Mouse (Mus musculus) heart, embryonic 10.5 days (tissue): ENCODE results near the gene Il4i1. TPM values are rescaled to one million over a fixed set of nuclear protein-coding genes. Genes with fewer than 3 reads are reported as not detected.

Experiments used
- DNase-seq: peaks from one replicate; pipeline ENCODE4 v3.0.0-alpha.2; 2017; ENCODE audit warnings: low spot score
- H3K27ac ChIP-seq: fragments of 300-500 bp; sonication (generic); 2 replicates; pipeline ENCODE4 v1.5.1; 2016; ENCODE audit warnings: mild to moderate bottlenecking
- H3K27me3 ChIP-seq: fragments of 300-500 bp; sonication (generic); 2 replicates; pipeline ENCODE4 v1.6.1; 2016; ENCODE audit warnings: mild to moderate bottlenecking; ENCODE audit not compliant: poor library complexity, insufficient read depth, severe bottlenecking
- H3K36me3 ChIP-seq: fragments of 300-500 bp; sonication (generic); 2 replicates; pipeline ENCODE4 v1.6.1; 2016; ENCODE audit warnings: mild to moderate bottlenecking, moderate library complexity
- H3K4me1 ChIP-seq: fragments of 300-500 bp; sonication (generic); 2 replicates; pipeline ENCODE4 v1.6.1; 2016; ENCODE audit warnings: mild to moderate bottlenecking
- H3K4me3 ChIP-seq: fragments of 300-500 bp; sonication (generic); 2 replicates; pipeline ENCODE4 v1.5.1; 2016; ENCODE audit warnings: mild to moderate bottlenecking, moderate library complexity
- H3K9me3 ChIP-seq: fragments of 300-500 bp; sonication (generic); 2 replicates; pipeline ENCODE4 v1.6.1; 2016; ENCODE audit warnings: mild to moderate bottlenecking, moderate library complexity
- WGBS: fragments of 180-500 bp; shearing (Covaris S2); methylation state at CpG from one replicate; pipeline ENCODE4 v1.1.7; 2016; 5-methylcytosine and 5-hydroxymethylcytosine counted together
- polyA plus RNA-seq: library from polyadenylated mRNA; unstranded; fragments of >200 nt; fragmentation: Nextera tagmentation; extraction: Ambion mirVana; gene quantifications from 2 replicates; pipeline ENCODE4 v1.2.1, GENCODE M21; 2016

The Il4i1 gene
- polyA plus RNA-seq, 1 experiment from 2014 or later = 0.41 TPM

DNA sequence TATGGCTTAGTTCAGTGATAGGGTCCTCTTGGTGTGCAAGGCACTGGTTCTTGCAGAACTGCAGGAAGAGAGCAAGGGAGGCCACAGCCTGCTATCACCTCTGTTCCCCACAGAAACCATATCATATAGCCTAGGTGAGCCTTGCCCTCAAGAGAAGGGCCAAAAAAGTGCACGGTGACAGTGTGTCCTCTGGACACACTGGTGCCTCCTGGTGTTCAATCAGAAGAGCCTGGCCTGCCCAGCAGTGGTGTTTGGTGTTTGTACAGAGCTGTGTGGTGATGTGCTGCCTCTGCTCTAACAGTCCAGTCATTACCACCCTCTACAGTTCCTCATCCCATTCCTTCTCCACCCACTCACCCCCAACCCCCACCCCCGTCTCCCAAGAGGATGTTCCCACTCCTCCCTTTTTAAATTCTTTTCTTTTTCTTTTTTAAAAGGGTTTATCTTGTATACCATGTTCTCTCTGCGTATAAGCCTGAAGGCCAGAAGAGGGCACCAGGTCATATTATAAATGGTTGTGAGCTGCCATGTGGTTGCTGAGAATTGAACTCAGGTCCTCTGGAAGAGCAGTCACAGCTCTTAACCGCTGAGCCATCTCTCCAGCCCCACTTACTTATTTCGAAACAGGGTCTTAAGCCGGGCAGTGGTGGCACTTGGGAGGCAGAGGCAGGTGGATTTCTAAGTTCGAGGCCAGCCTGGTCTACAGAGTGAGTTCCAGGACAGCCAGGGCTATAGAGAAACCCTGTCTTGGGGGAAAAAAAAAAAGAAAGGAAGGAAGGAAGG is 5.7 kb downstream of the Il4i1 start:
- no peak overlapping the region for H3K27ac ChIP-seq

DNA sequence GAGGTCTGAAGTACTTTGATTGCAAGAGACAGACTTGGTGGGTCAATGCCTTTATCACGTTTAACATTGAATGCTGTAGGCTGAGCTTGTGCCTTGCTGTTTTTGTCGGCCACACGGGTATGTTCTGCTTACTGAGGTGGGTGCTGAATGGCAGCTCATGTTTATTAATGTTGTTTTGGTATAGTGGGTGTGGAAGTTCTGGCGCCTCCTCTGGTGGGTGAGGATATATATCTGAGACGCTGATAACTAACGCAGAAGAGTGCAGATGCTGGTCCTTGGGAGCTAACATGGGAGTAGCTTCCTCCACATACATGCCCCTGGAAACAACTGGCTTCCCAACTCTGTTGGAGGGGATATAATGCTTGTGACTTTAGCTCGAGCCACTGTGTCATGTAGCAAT is 7.2 kb downstream of the Il4i1 start:
- H3K9me3 ChIP-seq = no peaks in the 10 kb centered on the region
- WGBS = 46% methylated on average over 7 of the region's 7 CpGs
- H3K27ac ChIP-seq = no peak overlapping the region
- H3K4me3 ChIP-seq = no peak overlapping the region
- H3K27me3 ChIP-seq = no peaks in the 10 kb centered on the region
- peaks cover 62% of the 10 kb centered on the region for H3K4me1 ChIP-seq
- DNase-seq = no peak
- H3K36me3 ChIP-seq = peaks cover 25% of the 10 kb centered on the region

More for the DNA sequence above, 5.7 kb downstream of the Il4i1 start:
- WGBS = 83% methylated on average over 7 of the region's 7 CpGs
- Histone ChIP-seq H3K36me3 (peaks cover 21% of the 10 kb centered on the region), H3K4me1 (peaks cover 75% of the 10 kb centered on the region), H3K27me3 (no peaks in the 10 kb centered on the region), H3K4me3 (no peak overlapping the region), H3K9me3 (no peaks in the 10 kb centered on the region)
- DNase-seq = peak; percentile 56

DNA sequence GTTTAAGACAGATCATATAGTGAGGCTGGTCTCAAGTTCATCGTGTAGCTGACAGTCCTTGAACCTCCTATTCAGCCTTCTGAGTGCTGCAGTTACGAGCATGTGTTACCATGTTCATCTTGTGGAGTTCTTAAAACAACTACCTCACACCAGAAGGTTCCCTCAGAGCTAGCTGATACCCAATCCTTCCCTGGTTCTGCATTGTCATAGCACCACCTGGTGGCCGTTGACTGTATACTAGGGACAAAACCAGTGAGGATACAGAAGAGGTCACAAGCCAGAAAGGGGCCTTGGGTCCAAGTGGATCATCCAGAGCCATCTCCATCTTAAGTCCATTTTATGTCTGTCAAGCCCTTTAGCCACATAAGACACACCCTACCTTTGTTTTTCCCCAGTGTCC is 8.7 kb downstream of the Il4i1 start:
- DNase-seq = no peak
- H3K4me1 ChIP-seq = peaks cover 49% of the 10 kb centered on the region
- no peaks in the 10 kb centered on the region for H3K27me3 ChIP-seq
- no peaks in the 10 kb centered on the region for H3K9me3 ChIP-seq
- 33% methylated on average over 3 of the region's 3 CpGs for WGBS
- no peak overlapping the region for H3K4me3 ChIP-seq
- peaks cover 35% of the 10 kb centered on the region for H3K36me3 ChIP-seq
- no peak overlapping the region for H3K27ac ChIP-seq

DNA sequence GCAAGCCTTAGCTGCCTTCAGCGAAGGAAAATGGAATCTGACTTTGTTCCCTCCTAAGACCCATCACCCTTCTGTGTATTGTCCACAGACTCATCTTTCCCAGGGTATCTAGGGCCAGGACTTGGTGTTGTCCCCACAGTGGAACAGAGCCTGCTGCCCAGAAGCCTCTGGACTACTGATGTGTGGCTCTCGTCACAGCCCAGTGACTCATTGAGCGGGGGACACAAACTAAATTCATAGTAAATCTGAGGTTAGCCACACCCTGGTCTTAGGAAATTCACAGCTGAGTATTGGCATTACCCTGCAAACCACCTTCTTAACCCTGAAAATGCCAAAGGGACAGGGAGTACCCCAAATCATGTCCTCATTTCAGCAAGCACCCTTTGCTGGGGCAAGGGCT is 10.6 kb downstream of the Il4i1 start:
- no peak for DNase-seq
- Histone ChIP-seq H3K4me1 (peaks cover 34% of the 10 kb centered on the region), H3K27me3 (no peaks in the 10 kb centered on the region), H3K27ac (no peak overlapping the region), H3K4me3 (no peak overlapping the region), H3K9me3 (no peaks in the 10 kb centered on the region), H3K36me3 (peaks cover 54% of the 10 kb centered on the region)
- 91% methylated on average over 3 of the region's 3 CpGs for WGBS

DNA sequence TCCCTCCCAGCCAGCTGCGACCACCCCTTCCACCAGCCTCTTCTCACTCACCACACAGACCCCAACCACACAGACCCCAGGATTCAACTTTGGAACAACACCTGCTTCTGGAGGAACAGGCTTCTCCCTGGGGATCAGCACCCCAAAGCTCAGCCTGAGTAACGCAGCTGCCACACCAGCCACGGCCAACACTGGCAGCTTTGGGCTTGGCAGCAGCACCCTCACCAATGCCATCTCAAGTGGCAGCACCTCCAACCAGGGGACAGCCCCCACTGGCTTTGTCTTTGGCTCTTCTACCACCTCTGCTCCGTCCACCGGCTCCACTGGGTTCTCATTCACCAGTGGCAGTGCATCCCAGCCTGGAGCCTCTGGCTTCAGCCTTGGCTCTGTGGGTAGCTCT is 12.5 kb downstream of the Il4i1 start:
- Histone ChIP-seq H3K27ac (no peak overlapping the region), H3K9me3 (no peaks in the 10 kb centered on the region), H3K27me3 (no peaks in the 10 kb centered on the region), H3K4me3 (no peak overlapping the region; the same call in 1 of the 2 replicates), H3K4me1 (peaks cover 22% of the 10 kb centered on the region), H3K36me3 (peaks cover 52% of the 10 kb centered on the region)
- DNase-seq = no peak
- 98% methylated on average over 5 of the region's 5 CpGs for WGBS

DNA sequence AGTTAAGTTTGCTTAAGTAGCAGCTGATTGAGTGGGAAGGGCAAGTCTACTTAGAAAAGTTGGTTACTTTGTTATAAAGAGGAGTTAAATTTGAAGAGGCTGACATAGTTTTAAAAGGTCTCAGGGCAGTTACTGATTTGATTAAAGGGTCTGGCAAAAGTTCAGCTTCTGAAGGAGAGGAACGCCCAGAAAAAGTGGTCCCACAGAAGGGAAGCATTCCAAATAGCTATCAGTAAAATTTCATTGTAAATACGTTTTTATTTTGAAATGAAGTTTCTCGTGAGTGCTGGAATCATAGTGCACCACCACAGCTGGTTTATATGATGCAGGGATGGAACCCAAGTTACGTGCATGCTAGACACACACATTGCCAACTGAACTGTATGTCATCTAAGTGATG is 16.6 kb downstream of the Il4i1 start:
- H3K4me3 ChIP-seq = no peak overlapping the region
- peaks cover 45% of the 10 kb centered on the region for H3K36me3 ChIP-seq
- H3K9me3 ChIP-seq = no peaks in the 10 kb centered on the region
- no peak for DNase-seq
- WGBS = 80% methylated on average over 4 of the region's 4 CpGs
- H3K4me1 ChIP-seq = peaks cover 13% of the 10 kb centered on the region; the same call in 1 of the 2 replicates
- H3K27me3 ChIP-seq = peaks cover 5% of the 10 kb centered on the region; the same call in 1 of the 2 replicates
- no peak overlapping the region for H3K27ac ChIP-seq

DNA sequence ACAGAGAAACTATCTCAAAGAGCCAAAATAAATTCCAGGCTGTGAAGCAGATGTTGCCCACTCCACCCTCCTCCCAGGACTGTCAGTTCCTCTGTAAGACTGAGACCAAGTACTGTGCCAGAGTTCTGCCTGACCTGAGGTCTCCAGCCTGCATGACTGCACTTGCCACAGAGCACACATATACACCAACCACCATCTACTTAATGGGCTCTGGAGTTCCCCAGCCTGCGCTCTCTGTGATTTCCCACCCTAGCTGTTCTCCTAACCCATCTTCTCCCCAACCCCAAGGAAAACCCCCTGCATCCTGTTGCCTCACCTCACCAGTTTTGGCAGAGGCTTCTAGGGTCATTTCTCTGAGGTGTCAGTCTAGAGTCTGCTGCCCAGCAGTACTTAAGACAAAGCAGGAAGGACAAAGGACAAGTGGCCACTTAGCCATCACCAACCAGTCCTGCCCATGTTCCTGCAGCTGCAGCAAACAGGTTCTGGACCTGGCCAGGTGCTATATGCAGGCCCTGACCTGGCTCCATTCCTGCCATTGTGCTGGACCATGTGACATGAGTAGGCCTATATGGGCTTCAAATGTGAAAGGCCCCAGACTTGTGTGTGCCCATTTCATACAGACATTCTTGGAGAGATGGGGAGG is 19.3 kb downstream of the Il4i1 start:
- no peak overlapping the region for H3K4me3 ChIP-seq
- no peak overlapping the region for H3K27ac ChIP-seq
- 95% methylated on average over 1 of the region's 1 CpGs for WGBS
- no peak for DNase-seq
- peaks cover 32% of the 10 kb centered on the region for H3K27me3 ChIP-seq
- no peaks in the 10 kb centered on the region for H3K9me3 ChIP-seq
- peaks cover 27% of the 10 kb centered on the region for H3K4me1 ChIP-seq
- peaks cover 27% of the 10 kb centered on the region for H3K36me3 ChIP-seq

DNA sequence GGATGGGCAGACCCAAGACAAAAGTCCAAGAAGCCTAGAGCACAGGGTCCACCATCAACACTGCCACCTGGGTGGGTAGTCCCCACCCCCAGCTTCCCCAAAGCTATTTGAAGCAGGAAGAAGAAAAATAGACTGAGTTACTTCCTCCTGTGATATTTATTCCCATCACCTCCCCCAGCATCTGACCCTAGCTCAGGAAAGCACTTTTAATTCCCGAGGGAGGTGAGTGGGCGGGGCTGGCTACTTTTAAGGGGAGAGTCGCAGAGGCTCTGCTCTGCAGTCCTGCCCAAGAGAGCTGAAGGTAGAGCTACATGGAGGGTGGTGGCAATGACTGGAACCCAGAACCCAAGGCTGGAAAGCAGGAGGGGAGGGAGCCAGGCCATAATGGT is 19.8 kb downstream of the Il4i1 start:
- peaks cover 37% of the 10 kb centered on the region for H3K27me3 ChIP-seq
- no peaks in the 10 kb centered on the region for H3K9me3 ChIP-seq
- H3K36me3 ChIP-seq = peaks cover 27% of the 10 kb centered on the region
- H3K4me1 ChIP-seq = peaks cover 27% of the 10 kb centered on the region
- 52% methylated on average over 3 of the region's 3 CpGs for WGBS
- H3K4me3 ChIP-seq = no peak overlapping the region
- no peak overlapping the region for H3K27ac ChIP-seq
- DNase-seq = no peak

DNA sequence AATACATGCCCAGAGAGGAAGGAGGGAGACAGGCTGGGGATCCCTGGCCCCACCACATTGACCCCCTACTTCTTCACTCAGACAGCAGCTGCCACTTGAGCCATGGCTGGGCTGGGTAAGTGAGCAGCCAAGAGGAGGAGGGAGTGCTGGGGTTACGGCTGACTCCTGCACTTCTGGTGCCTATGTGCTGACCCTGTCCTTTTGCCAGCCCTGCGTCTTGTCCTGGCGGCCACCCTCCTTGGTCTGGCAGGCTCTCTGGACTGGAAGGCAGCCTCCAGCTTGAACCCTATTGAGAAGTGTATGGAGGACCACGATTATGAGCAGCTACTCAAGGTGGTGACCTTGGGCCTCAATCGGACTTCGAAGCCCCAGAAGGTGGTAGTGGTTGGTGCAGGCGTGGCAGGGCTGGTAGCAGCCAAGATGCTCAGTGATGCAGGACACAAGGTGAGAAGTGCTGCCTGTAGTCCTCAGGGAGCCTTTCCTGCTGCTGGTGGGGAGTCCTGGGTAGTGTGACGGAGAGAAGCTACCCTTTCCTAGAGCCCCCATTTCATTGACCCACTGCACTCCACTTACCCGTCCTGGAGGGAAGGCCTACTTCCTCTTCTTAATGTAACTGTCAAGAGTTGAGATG is 20.4 kb downstream of the Il4i1 start:
- WGBS = 78% methylated on average over 9 of the region's 9 CpGs
- Histone ChIP-seq H3K4me3 (no peak overlapping the region), H3K27me3 (peaks cover 41% of the 10 kb centered on the region), H3K36me3 (peaks cover 26% of the 10 kb centered on the region), H3K4me1 (peaks cover 27% of the 10 kb centered on the region), H3K27ac (no peak overlapping the region), H3K9me3 (no peaks in the 10 kb centered on the region)
- peak; percentile 72 for DNase-seq

DNA sequence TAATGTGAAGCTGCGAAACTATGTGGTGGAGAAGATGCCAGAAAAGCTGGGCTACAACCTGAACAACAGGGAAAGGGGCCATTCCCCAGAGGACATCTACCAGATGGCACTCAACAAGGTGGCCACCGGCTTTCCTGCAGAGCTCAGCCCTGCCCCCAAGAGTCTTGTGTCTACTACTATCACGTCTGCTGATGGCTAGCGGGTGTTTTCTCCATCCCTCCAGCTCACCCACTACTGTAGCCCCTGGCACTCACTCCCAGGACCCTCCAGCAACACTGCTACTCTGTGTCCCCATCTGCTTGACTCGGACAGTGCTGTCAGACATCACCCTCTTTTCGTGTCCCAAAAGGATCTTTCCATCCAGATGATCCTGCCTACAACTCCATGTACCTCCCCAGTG is 21.9 kb downstream of the Il4i1 start:
- Histone ChIP-seq H3K4me1 (peaks cover 27% of the 10 kb centered on the region), H3K27ac (no peak overlapping the region), H3K9me3 (no peaks in the 10 kb centered on the region), H3K36me3 (peaks cover 34% of the 10 kb centered on the region), H3K27me3 (peaks cover 53% of the 10 kb centered on the region), H3K4me3 (no peak overlapping the region)
- DNase-seq = peak; percentile 71
- 82% methylated on average over 6 of the region's 6 CpGs for WGBS

DNA sequence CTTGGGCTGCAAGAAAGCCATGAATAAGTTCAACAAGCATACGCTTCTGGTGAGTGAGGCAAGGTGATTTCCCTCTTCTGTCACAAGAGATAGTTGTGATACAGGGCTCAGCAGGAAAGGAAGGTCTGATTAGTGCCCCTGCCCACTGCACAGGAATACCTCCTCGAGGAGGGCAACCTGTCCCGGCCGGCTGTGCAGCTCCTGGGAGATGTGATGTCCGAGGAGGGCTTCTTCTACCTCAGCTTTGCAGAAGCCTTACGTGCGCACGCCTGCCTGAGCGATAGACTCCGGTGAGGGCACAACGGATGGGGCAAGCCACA is 22.9 kb downstream of the Il4i1 start:
- 26% methylated on average over 11 of the region's 11 CpGs for WGBS

DNA sequence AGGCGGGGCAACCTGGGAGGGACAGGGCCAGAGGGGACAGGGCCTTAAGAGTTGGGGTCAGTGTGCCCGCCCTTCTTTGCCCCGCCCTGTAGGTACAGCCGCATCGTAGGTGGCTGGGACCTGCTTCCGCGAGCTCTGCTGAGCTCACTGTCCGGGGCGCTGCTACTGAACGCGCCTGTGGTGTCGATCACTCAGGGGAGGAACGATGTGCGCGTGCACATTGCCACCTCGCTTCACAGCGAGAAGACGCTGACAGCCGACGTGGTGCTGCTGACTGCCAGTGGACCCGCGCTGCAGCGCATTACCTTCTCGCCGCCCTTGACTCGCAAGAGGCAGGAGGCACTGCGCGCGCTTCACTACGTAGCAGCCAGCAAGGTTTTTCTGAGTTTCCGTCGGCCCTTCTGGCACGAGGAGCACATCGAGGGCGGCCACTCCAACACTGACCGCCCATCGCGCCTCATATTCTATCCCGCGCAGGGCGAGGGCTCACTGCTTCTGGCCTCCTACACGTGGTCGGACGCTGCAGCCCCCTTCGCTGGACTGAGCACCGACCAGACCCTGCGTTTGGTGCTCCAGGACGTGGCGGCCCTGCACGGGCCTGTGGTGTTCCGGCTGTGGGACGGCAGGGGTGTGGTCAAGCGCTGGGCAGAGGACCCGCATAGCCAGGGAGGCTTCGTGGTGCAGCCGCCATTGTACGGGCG is 23.5 kb downstream of the Il4i1 start:
- peaks cover 53% of the 10 kb centered on the region for H3K27me3 ChIP-seq
- H3K27ac ChIP-seq = peak overlapping the region; percentile 62
- H3K4me3 ChIP-seq = peak overlapping the region; percentile 53
- WGBS = 1% methylated on average over 58 of the region's 58 CpGs
- H3K36me3 ChIP-seq = peaks cover 50% of the 10 kb centered on the region
- no peaks in the 10 kb centered on the region for H3K9me3 ChIP-seq
- H3K4me1 ChIP-seq = peaks cover 27% of the 10 kb centered on the region
- no peak for DNase-seq

More for the DNA sequence above, 22.9 kb downstream of the Il4i1 start:
- no peaks in the 10 kb centered on the region for H3K9me3 ChIP-seq
- H3K27me3 ChIP-seq = peaks cover 53% of the 10 kb centered on the region
- peaks cover 45% of the 10 kb centered on the region for H3K36me3 ChIP-seq
- H3K4me3 ChIP-seq = peak overlapping the region; percentile 53
- DNase-seq = no peak
- H3K27ac ChIP-seq = peak overlapping the region; percentile 62
- peaks cover 27% of the 10 kb centered on the region for H3K4me1 ChIP-seq

DNA sequence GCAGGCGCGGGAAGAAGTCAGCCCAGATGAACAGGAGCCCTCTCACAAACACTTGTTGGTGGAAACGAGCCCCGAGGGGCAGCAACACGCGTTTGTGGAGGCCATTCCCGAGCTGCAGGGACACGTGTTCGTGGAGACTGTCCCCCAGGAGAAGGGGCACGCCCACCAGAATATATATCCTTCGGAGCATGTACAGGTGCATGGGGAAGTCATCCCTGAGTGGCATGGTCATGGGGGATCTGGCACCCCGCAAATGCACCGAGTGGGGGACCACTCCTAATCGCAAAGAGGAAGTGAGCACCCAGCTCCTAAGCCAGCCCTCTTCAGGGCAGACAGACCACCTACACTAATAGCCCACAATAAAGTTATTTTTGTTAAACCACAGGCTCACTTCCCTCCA is 24.2 kb downstream of the Il4i1 start:
- no peak overlapping the region for H3K27ac ChIP-seq
- WGBS = 61% methylated on average over 14 of the region's 14 CpGs
- H3K27me3 ChIP-seq = peaks cover 53% of the 10 kb centered on the region
- no peaks in the 10 kb centered on the region for H3K9me3 ChIP-seq
- H3K4me1 ChIP-seq = peaks cover 26% of the 10 kb centered on the region
- peak overlapping the region; percentile 53; the same call in 1 of the 2 replicates for H3K4me3 ChIP-seq
- DNase-seq = no peak
- peaks cover 58% of the 10 kb centered on the region for H3K36me3 ChIP-seq
